ENCODE assay signal across 10 mouse cellular contexts in genomic region chr10:69785235-69785634, GRCm38 (mm10).
DNase-seq lines count a peak whose midpoint lies in the region; ATAC-seq and TF ChIP-seq lines count a peak whose summit lies in the region.
"Had no signal": no experiment of that assay in that cellular context is flagged by ENCODE, and none has a peak within 500 bp of the region (broad histone marks: within the 10 kb centered on the region; RNA-seq: fewer than 3 reads in every experiment).

No protein-coding gene starts in this region.

- no peaks in the 10 kb centered on the region for H3K36me3 ChIP-seq in lung, postnatal 0 days (ENCODE audit: insufficient read depth, low read length)
- H3K36me3 ChIP-seq in stomach, embryonic 15.5 days: no peaks in the 10 kb centered on the region
- no peaks in the 10 kb centered on the region for H3K36me3 ChIP-seq in forebrain, embryonic 14.5 days (ENCODE audit: control insufficient read depth, insufficient read depth, low read length)
- H3K36me3 ChIP-seq: limb, embryonic 15.5 days had no signal

- H3K4me3 ChIP-seq in lung, postnatal 0 days (ENCODE audit: low read depth, low read length): no peak overlapping the region
- no peak overlapping the region for H3K4me3 ChIP-seq in stomach, embryonic 15.5 days (replicated peaks)
- H3K4me3 ChIP-seq in forebrain, embryonic 14.5 days (ENCODE audit: low read depth, low read length): no peak overlapping the region
- H3K4me3 ChIP-seq: limb, embryonic 15.5 days had no signal

- TF ChIP-seq CTCF in lung, postnatal 0 days (IDR thresholded peaks at IDR 0.05): no peak

- H3K27me3 ChIP-seq in lung, postnatal 0 days (replicated peaks; ENCODE audit: insufficient read depth, low read length): no peaks in the 10 kb centered on the region
- H3K27me3 ChIP-seq in stomach, embryonic 15.5 days (replicated peaks): no peaks in the 10 kb centered on the region
- H3K27me3 ChIP-seq in forebrain, embryonic 14.5 days (replicated peaks; ENCODE audit: control insufficient read depth, insufficient read depth, low read length): no peaks in the 10 kb centered on the region
- H3K27me3 ChIP-seq: limb, embryonic 15.5 days; Patski had no signal

- 20% methylated on average over 7 of the region's 7 CpGs for WGBS in lung, postnatal 0 days
- WGBS in stomach, embryonic 15.5 days: 29% methylated on average over 7 of the region's 7 CpGs
- WGBS in forebrain, embryonic 14.5 days: 71% methylated on average over 7 of the region's 7 CpGs

- TF ChIP-seq EP300 in lung, postnatal 0 days (IDR thresholded peaks at IDR 0.05): no peak

- no peak overlapping the region for H3K9ac ChIP-seq in lung, postnatal 0 days (replicated peaks; ENCODE audit: low read depth)
- no peak overlapping the region for H3K9ac ChIP-seq in stomach, embryonic 15.5 days
- no peak overlapping the region for H3K9ac ChIP-seq in forebrain, embryonic 14.5 days (ENCODE audit: low read length)
- H3K9ac ChIP-seq: limb, embryonic 15.5 days had no signal

- peak; percentile 15 for DNase-seq in lung, postnatal 0 days (ENCODE audit: low spot score)
- no peak for DNase-seq in lung, postnatal 25 days (ENCODE audit: low spot score)
- DNase-seq in heart, adult 11 months: peak; percentile 97
- DNase-seq in kidney, postnatal 14 days: peak; percentile 29
- DNase-seq in frontal cortex, postnatal 10 days (ENCODE audit: low spot score in 2 of 2): no peak
- DNase-seq in left cerebral cortex, adult 11 months (ENCODE audit: low spot score): no peak
- no peak for DNase-seq in forebrain, embryonic 14.5 days (ENCODE audit: low spot score)

- H3K4me1 ChIP-seq in lung, postnatal 0 days (ENCODE audit: insufficient read depth, low read depth, low read length): no peaks in the 10 kb centered on the region
- H3K4me1 ChIP-seq in stomach, embryonic 15.5 days: 0 out of 2 replicates have a peak, but pooled peaks cover 2% of the 10 kb centered on the region
- H3K4me1 ChIP-seq in forebrain, embryonic 14.5 days (ENCODE audit: control insufficient read depth, insufficient read depth, low read length): peaks cover 10% of the 10 kb centered on the region

- H3K4me2 ChIP-seq in lung, postnatal 0 days (replicated peaks; ENCODE audit: low read depth, low read length): no peak overlapping the region
- H3K4me2 ChIP-seq in stomach, embryonic 15.5 days: 0 out of 2 replicates have a peak overlapping the region, but pooled peaks have one; percentile 17
- no peak overlapping the region for H3K4me2 ChIP-seq in forebrain, embryonic 14.5 days (ENCODE audit: low read length)
- H3K4me2 ChIP-seq: limb, embryonic 15.5 days had no signal

- ATAC-seq in lung, postnatal 0 days: no peak
- peak; percentile 65 for ATAC-seq in stomach, embryonic 15.5 days (ENCODE audit: insufficient read depth, low FRiP score, low read depth)
- no peak for ATAC-seq in forebrain, embryonic 14.5 days
- ATAC-seq: Patski had no signal

- H3K9me3 ChIP-seq in lung, postnatal 0 days (ENCODE audit: low read length): no peaks in the 10 kb centered on the region
- no peaks in the 10 kb centered on the region for H3K9me3 ChIP-seq in stomach, embryonic 15.5 days
- H3K9me3 ChIP-seq in forebrain, embryonic 14.5 days (replicated peaks; ENCODE audit: control insufficient read depth, low read length): 0 out of 2 replicates have a peak, but pooled peaks cover 2% of the 10 kb centered on the region
- H3K9me3 ChIP-seq: limb, embryonic 15.5 days had no signal

- H3K27ac ChIP-seq in lung, postnatal 0 days (ENCODE audit: low read length): no peak overlapping the region
- no peak overlapping the region for H3K27ac ChIP-seq in stomach, embryonic 15.5 days
- H3K27ac ChIP-seq in forebrain, embryonic 14.5 days (ENCODE audit: low read depth, low read length): no peak overlapping the region
- H3K27ac ChIP-seq: limb, embryonic 15.5 days had no signal

Comparison
In these comparisons a context has a peak if more than half of its experiments do, and no peak if none do; other contexts are left out.
1. DNase-seq: peak in lung, postnatal 0 days (single experiment), heart, adult 11 months (single experiment) and kidney, postnatal 14 days (single experiment); none in lung, postnatal 25 days (single experiment), frontal cortex, postnatal 10 days (0 of 2), left cerebral cortex, adult 11 months (single experiment) and forebrain, embryonic 14.5 days (single experiment).